Comparison of ENCODE assay signal across 20 mouse cellular contexts in the genomic region with DNA sequence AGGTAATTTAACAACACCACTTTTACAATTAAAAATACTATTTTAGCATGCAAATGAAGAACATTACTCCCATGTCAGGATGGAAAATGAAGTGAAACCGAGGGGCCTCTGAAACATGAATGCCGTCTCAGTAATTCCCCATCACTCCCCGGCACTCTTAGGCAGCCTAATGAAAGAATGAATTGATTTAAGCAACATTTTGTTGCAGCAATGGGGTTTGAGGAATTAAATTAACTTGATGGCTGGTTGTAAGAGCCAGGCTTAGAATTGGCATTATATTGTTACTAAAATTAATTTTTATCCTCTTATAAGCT.
DNase-seq lines count a peak whose midpoint lies in the region; ATAC-seq and TF ChIP-seq lines count a peak whose summit lies in the region.
"Had no signal": no experiment of that assay in that cellular context is flagged by ENCODE, and none has a peak within 500 bp of the region (broad histone marks: within the 10 kb centered on the region; RNA-seq: fewer than 3 reads in every experiment).

No protein-coding gene starts in this region.

- dilution Hi-C loops in CH12.LX (cut with MboI; ENCODE audit: extremely low pct_ligation_motif_present, extremely low pct_unique_long_range_greater_than_20kb, low sequenced_read_pairs): no loop called here

- no peaks in the 10 kb centered on the region for H3K79me2 ChIP-seq in CH12.LX (replicated peaks; ENCODE audit: control insufficient read depth, extremely low read depth, insufficient read depth, poor library complexity, severe bottlenecking)

- no peak for TF ChIP-seq CTCF in hindbrain, postnatal 0 days (IDR thresholded peaks at IDR 0.05; ENCODE audit: low read depth)
- no peak for TF ChIP-seq CTCF in CH12.LX (conservative IDR thresholded peaks at IDR 0.05 in 1 of 2, IDR thresholded peaks at IDR 0.05 in 1 of 2; ENCODE audit: low read depth in 2 of 2, low read length in 2 of 2)

- DNase-seq in hindbrain, postnatal 0 days (ENCODE audit: low spot score): peak; percentile 14
- no peak for DNase-seq in hindbrain, embryonic 11.5 days (ENCODE audit: low spot score)
- DNase-seq in CH12.LX (ENCODE audit: extremely low read depth): peak; percentile 66
- DNase-seq in forebrain, embryonic 11.5 days (ENCODE audit: low spot score): no peak
- DNase-seq in cerebellum, adult 11-12 months: no peak
- DNase-seq in urinary bladder, postnatal 25 days (ENCODE audit: low spot score): no peak
- no peak for DNase-seq in gastrocnemius, postnatal 10 days
- DNase-seq: adrenal gland, adult 2 months; B cell, adult 2 months; kidney, adult 2 months; kidney, postnatal 25 days; liver, embryonic 13.5 days; thymus, postnatal 25 days had no signal

- no peak overlapping the region for H3K9ac ChIP-seq in hindbrain, postnatal 0 days (replicated peaks; ENCODE audit: low read length)
- H3K9ac ChIP-seq in hindbrain, embryonic 11.5 days (ENCODE audit: low read depth, low read length): no peak overlapping the region
- no peak overlapping the region; the same call in 1 of the 2 replicates for H3K9ac ChIP-seq in CH12.LX (ENCODE audit: insufficient read depth, low read depth)
- no peak overlapping the region for H3K9ac ChIP-seq in forebrain, embryonic 11.5 days (ENCODE audit: low read length)
- H3K9ac ChIP-seq in midbrain, embryonic 12.5 days (replicated peaks): no peak overlapping the region
- H3K9ac ChIP-seq: embryonic facial prominence, embryonic 15.5 days; limb, embryonic 13.5 days; liver, embryonic 13.5 days; lung, embryonic 15.5 days; neural tube, embryonic 12.5 days had no signal

- H3K4me1 ChIP-seq in hindbrain, postnatal 0 days (ENCODE audit: insufficient read depth, low read length): no peaks in the 10 kb centered on the region
- H3K4me1 ChIP-seq in hindbrain, embryonic 11.5 days (replicated peaks; ENCODE audit: control insufficient read depth, insufficient read depth, low read length): no peaks in the 10 kb centered on the region
- H3K4me1 ChIP-seq in CH12.LX (ENCODE audit: control insufficient read depth in 1 of 2, insufficient read depth in 2 of 2): peaks cover 5 to 37% of the 10 kb centered on the region in 2 experiments; a peak in 3 of 4 replicates
- peaks cover 3% of the 10 kb centered on the region; the same call in 1 of the 2 replicates for H3K4me1 ChIP-seq in forebrain, embryonic 11.5 days (replicated peaks; ENCODE audit: control insufficient read depth, insufficient read depth, low read length)
- H3K4me1 ChIP-seq in midbrain, embryonic 12.5 days: peaks cover 10% of the 10 kb centered on the region
- H3K4me1 ChIP-seq: embryonic facial prominence, embryonic 15.5 days; limb, embryonic 13.5 days; liver, embryonic 13.5 days; lung, embryonic 15.5 days; neural tube, embryonic 12.5 days had no signal

- no peak for ATAC-seq in hindbrain, postnatal 0 days
- ATAC-seq in hindbrain, embryonic 11.5 days (ENCODE audit: low FRiP score): no peak
- ATAC-seq in forebrain, embryonic 11.5 days (replicated peaks; ENCODE audit: low FRiP score): 0 out of 2 replicates have a peak, but pooled peaks have one; percentile 34
- ATAC-seq in midbrain, embryonic 12.5 days (ENCODE audit: low FRiP score, low read depth): 0 out of 2 replicates have a peak, but pooled peaks have one; percentile 34
- ATAC-seq: inflammation-experienced regulatory T-cells, adult 6 months had no signal

- H3K4me2 ChIP-seq in hindbrain, postnatal 0 days (ENCODE audit: low read depth, low read length): no peak overlapping the region
- no peak overlapping the region for H3K4me2 ChIP-seq in hindbrain, embryonic 11.5 days (replicated peaks; ENCODE audit: low read depth, low read length)
- peak overlapping the region; percentile 44; the same call in 1 of the 2 replicates for H3K4me2 ChIP-seq in CH12.LX (ENCODE audit: insufficient read depth, low read depth, poor library complexity, severe bottlenecking)
- H3K4me2 ChIP-seq in forebrain, embryonic 11.5 days (ENCODE audit: low read depth, low read length, severe bottlenecking): no peak overlapping the region
- H3K4me2 ChIP-seq in midbrain, embryonic 12.5 days (replicated peaks): no peak overlapping the region
- H3K4me2 ChIP-seq: embryonic facial prominence, embryonic 15.5 days; heart, embryonic 11.5 days; limb, embryonic 13.5 days; liver, embryonic 13.5 days; lung, embryonic 15.5 days; neural tube, embryonic 12.5 days had no signal

- 32% methylated on average over 3 of the region's 3 CpGs for WGBS in hindbrain, postnatal 0 days
- 49% methylated on average over 3 of the region's 3 CpGs for WGBS in hindbrain, embryonic 11.5 days
- WGBS in forebrain, embryonic 11.5 days: 31% methylated on average over 3 of the region's 3 CpGs
- 22% methylated on average over 3 of the region's 3 CpGs for WGBS in midbrain, embryonic 12.5 days

- no peaks in the 10 kb centered on the region for H3K36me3 ChIP-seq in hindbrain, postnatal 0 days (ENCODE audit: insufficient read depth, low read length)
- no peaks in the 10 kb centered on the region for H3K36me3 ChIP-seq in hindbrain, embryonic 11.5 days (ENCODE audit: control insufficient read depth, insufficient read depth, low read length)
- no peaks in the 10 kb centered on the region for H3K36me3 ChIP-seq in CH12.LX (replicated peaks in 1 of 2; ENCODE audit: control insufficient read depth in 1 of 2, insufficient read depth in 1 of 2, low read length in 1 of 2)
- no peaks in the 10 kb centered on the region for H3K36me3 ChIP-seq in forebrain, embryonic 11.5 days (ENCODE audit: control insufficient read depth, insufficient read depth, low read length)
- no peaks in the 10 kb centered on the region for H3K36me3 ChIP-seq in midbrain, embryonic 12.5 days
- H3K36me3 ChIP-seq: embryonic facial prominence, embryonic 15.5 days; limb, embryonic 13.5 days; liver, embryonic 13.5 days; lung, embryonic 15.5 days; neural tube, embryonic 12.5 days had no signal

- no peak for TF ChIP-seq RAD21 in CH12.LX (IDR thresholded peaks at IDR 0.05; ENCODE audit: low read depth, low read length)

- no peaks in the 10 kb centered on the region for H3K27me3 ChIP-seq in hindbrain, postnatal 0 days (ENCODE audit: insufficient read depth, low read length)
- no peaks in the 10 kb centered on the region for H3K27me3 ChIP-seq in hindbrain, embryonic 11.5 days (ENCODE audit: control insufficient read depth, insufficient read depth, low read length)
- H3K27me3 ChIP-seq in CH12.LX (replicated peaks): no peaks in the 10 kb centered on the region
- no peaks in the 10 kb centered on the region for H3K27me3 ChIP-seq in forebrain, embryonic 11.5 days (ENCODE audit: control insufficient read depth, insufficient read depth, low read length)
- H3K27me3 ChIP-seq in midbrain, embryonic 12.5 days: no peaks in the 10 kb centered on the region
- H3K27me3 ChIP-seq: embryonic facial prominence, embryonic 15.5 days; limb, embryonic 13.5 days; liver, embryonic 13.5 days; lung, embryonic 15.5 days; neural tube, embryonic 12.5 days had no signal

- in situ Hi-C loops in CH12.LX (cut with MboI; ENCODE audit: low pct_ligation_motif_present, low pct_unique_long_range_greater_than_20kb, low sequenced_read_pairs): no loop called here

- no peak for TF ChIP-seq EP300 in CH12.LX (IDR thresholded peaks at IDR 0.05; ENCODE audit: low read length)

- no peaks in the 10 kb centered on the region for H3K9me3 ChIP-seq in hindbrain, postnatal 0 days (ENCODE audit: low read length)
- H3K9me3 ChIP-seq in hindbrain, embryonic 11.5 days (ENCODE audit: control insufficient read depth, low read length): no peaks in the 10 kb centered on the region
- peaks cover 5% of the 10 kb centered on the region for H3K9me3 ChIP-seq in CH12.LX (replicated peaks; ENCODE audit: low read length)
- H3K9me3 ChIP-seq in forebrain, embryonic 11.5 days (ENCODE audit: control insufficient read depth, low read length): no peaks in the 10 kb centered on the region
- H3K9me3 ChIP-seq in midbrain, embryonic 12.5 days: no peaks in the 10 kb centered on the region
- H3K9me3 ChIP-seq: embryonic facial prominence, embryonic 15.5 days; liver, embryonic 13.5 days; lung, embryonic 15.5 days; neural tube, embryonic 12.5 days had no signal

- no peak overlapping the region for H3K4me3 ChIP-seq in hindbrain, postnatal 0 days (ENCODE audit: low read length)
- no peak overlapping the region for H3K4me3 ChIP-seq in hindbrain, embryonic 11.5 days (ENCODE audit: low read depth, low read length)
- H3K4me3 ChIP-seq in CH12.LX (replicated peaks in 1 of 3; ENCODE audit: low read depth in 2 of 3, low read length in 2 of 3, poor library complexity in 1 of 3): no peak overlapping the region
- H3K4me3 ChIP-seq in forebrain, embryonic 11.5 days (ENCODE audit: low read depth, low read length): no peak overlapping the region
- H3K4me3 ChIP-seq in midbrain, embryonic 12.5 days: no peak overlapping the region
- H3K4me3 ChIP-seq: embryonic facial prominence, embryonic 15.5 days; limb, embryonic 13.5 days; liver, embryonic 13.5 days; lung, embryonic 15.5 days; neural tube, embryonic 12.5 days had no signal

- no peak overlapping the region for H3K27ac ChIP-seq in hindbrain, postnatal 0 days
- H3K27ac ChIP-seq in hindbrain, embryonic 11.5 days (ENCODE audit: low read depth, low read length): no peak overlapping the region
- H3K27ac ChIP-seq in CH12.LX (ENCODE audit: insufficient read depth, low read depth): no peak overlapping the region; the same call in 1 of the 2 replicates
- no peak overlapping the region for H3K27ac ChIP-seq in forebrain, embryonic 11.5 days (ENCODE audit: low read depth, low read length)
- H3K27ac ChIP-seq in midbrain, embryonic 12.5 days (replicated peaks): no peak overlapping the region
- H3K27ac ChIP-seq: embryonic facial prominence, embryonic 15.5 days; limb, embryonic 13.5 days; liver, embryonic 13.5 days; lung, embryonic 15.5 days; neural tube, embryonic 12.5 days had no signal

- TF ChIP-seq POLR2A in CH12.LX (IDR thresholded peaks at IDR 0.05; ENCODE audit: low read depth, low read length): no peak

TF ChIP-seq in CH12.LX, 34 proteins besides CTCF, POLR2A, EP300 and RAD21:
- TF ChIP-seq ETS1 (conservative IDR thresholded peaks at IDR 0.05; ENCODE audit: low read depth, low read length) (0 out of 2 replicates have a peak, but pooled peaks have one; percentile 8), RCOR1 (conservative IDR thresholded peaks at IDR 0.05; ENCODE audit: low read depth, low read length) (no peak), IRF4 (IDR thresholded peaks at IDR 0.05; ENCODE audit: low read depth, low read length) (peak; percentile 86), MEF2A (IDR thresholded peaks at IDR 0.05; ENCODE audit: borderline replicate concordance, low read depth, low read length) (peak; percentile 23), JUN (IDR thresholded peaks at IDR 0.05; ENCODE audit: insufficient read depth, low read depth, low read length) (peak; percentile 29; the same call in 1 of the 2 replicates), SMC3 (IDR thresholded peaks at IDR 0.05; ENCODE audit: low read depth, low read length) (no peak)

Comparison
In these comparisons a context has a peak if more than half of its experiments do, and no peak if none do; other contexts are left out.
1. DNase-seq: peak in hindbrain, postnatal 0 days (single experiment) and CH12.LX (single experiment); none in hindbrain, embryonic 11.5 days (single experiment), forebrain, embryonic 11.5 days (single experiment), cerebellum, adult 11-12 months (single experiment), urinary bladder, postnatal 25 days (single experiment) and gastrocnemius, postnatal 10 days (single experiment).
2. ATAC-seq: peak in forebrain, embryonic 11.5 days (single experiment) and midbrain, embryonic 12.5 days (single experiment); none in hindbrain, postnatal 0 days (single experiment) and hindbrain, embryonic 11.5 days (single experiment).